Mouse (Mus musculus) limb, embryonic 13.5 days (tissue): Measurements from ENCODE around the gene Prune1. TPM values are rescaled to one million over a fixed set of nuclear protein-coding genes. Genes with fewer than 3 reads are reported as not detected.
A peak's percentile ranks its signal among the peaks of the same experiment; 100 is the strongest.
"Not testable (repeated sequence)": the region's sequence is repeated elsewhere in the genome, so short reads cannot be mapped to it uniquely, and the experiment has no call there.

Experiments
- ATAC-seq: fragments of 200-750 bp; cut with Nextera tagmentation; 2 replicates; pipeline ENCODE4 v1.8.0; 2017; ENCODE audit warnings: low read depth, moderate number of reproducible peaks, moderate TSS enrichment; ENCODE audit not compliant: low FRiP score
- H3K27ac ChIP-seq: fragments of 300-500 bp; sonication (generic); 2 replicates; pipeline ENCODE4 v1.5.1; 2015; ENCODE audit warnings: inconsistent platforms, mild to moderate bottlenecking, moderate library complexity
- H3K27me3 ChIP-seq: fragments of 300-500 bp; sonication (generic); 2 replicates; pipeline ENCODE4 v1.6.1; 2015; ENCODE audit warnings: mild to moderate bottlenecking, inconsistent platforms
- H3K36me3 ChIP-seq: fragments of 300-500 bp; sonication (generic); 2 replicates; pipeline ENCODE4 v1.6.1; 2015; ENCODE audit warnings: inconsistent platforms, mild to moderate bottlenecking, moderate library complexity
- H3K4me1 ChIP-seq: fragments of 300-500 bp; sonication (generic); 2 replicates; pipeline ENCODE4 v1.6.1; 2015; ENCODE audit warnings: inconsistent platforms
- H3K4me2 ChIP-seq: fragments of 300-500 bp; sonication (generic); replicated peaks from 2 replicates; pipeline ENCODE4 v1.6.1; 2015; ENCODE audit warnings: inconsistent platforms, mild to moderate bottlenecking, moderate library complexity
- H3K4me3 ChIP-seq: fragments of 300-500 bp; sonication (generic); 2 replicates; pipeline ENCODE4 v1.5.1; 2015; ENCODE audit warnings: moderate library complexity, mild to moderate bottlenecking, inconsistent platforms
- H3K9ac ChIP-seq: fragments of 300-500 bp; sonication (generic); 2 replicates; pipeline ENCODE4 v1.6.1; 2015; ENCODE audit warnings: mild to moderate bottlenecking, inconsistent platforms
- H3K9me3 ChIP-seq: fragments of 300-500 bp; sonication (generic); 2 replicates; pipeline ENCODE4 v1.6.1; 2016; ENCODE audit warnings: inconsistent platforms
- WGBS: fragments of 180-500 bp; shearing (Covaris S2); methylation state at CpG from one replicate; pipeline ENCODE4 v1.1.7; 2015; 5-methylcytosine and 5-hydroxymethylcytosine counted together
- polyA plus RNA-seq: library from polyadenylated mRNA; unstranded; fragments of >200 nt; fragmentation: Nextera tagmentation; extraction: Ambion mirVana; gene quantifications from 2 replicates; pipeline ENCODE4 v1.2.1, GENCODE M21; 2015

Gene Prune1
- polyA plus RNA-seq, 1 experiment from 2014 or later: 26.9 TPM

GRCm38 (mm10) chr3:95217255-95218134, 64.4 kb downstream of the Prune1 start, which contains the start of gene Gabpb2:
Gene Gabpb2, minus strand, starts transcription at chr3:95217916.
- Histone ChIP-seq H3K4me3 (peak within 1 kb of the TSS; percentile 70), H3K9me3 (no peaks in the 10 kb centered on the region), H3K27me3 (no peaks in the 10 kb centered on the region), H3K4me1 (peaks cover 13% of the 10 kb centered on the region), H3K27ac (peak within 1 kb of the TSS; percentile 100), H3K9ac (peak within 1 kb of the TSS; percentile 92), H3K4me2 (peak within 1 kb of the TSS; percentile 71), H3K36me3 (peaks cover 50% of the 10 kb centered on the region)
- under 1% methylated on average over 55 of the region's 56 CpGs for WGBS
- peak; percentile 94 for ATAC-seq

GRCm38 (mm10) chr3:95216655-95217254, 65.1 kb downstream of the Prune1 start:
- H3K9ac ChIP-seq: peak overlapping the region; percentile 92
- no peaks in the 10 kb centered on the region for H3K27me3 ChIP-seq
- peak; percentile 43; the same call in 1 of the 2 replicates for ATAC-seq
- H3K27ac ChIP-seq: peak overlapping the region; percentile 100
- 12% methylated on average over 4 of the region's 4 CpGs for WGBS
- peaks cover 13% of the 10 kb centered on the region for H3K4me1 ChIP-seq
- no peaks in the 10 kb centered on the region for H3K9me3 ChIP-seq
- H3K4me3 ChIP-seq: peak overlapping the region; percentile 70
- peak overlapping the region; percentile 71 for H3K4me2 ChIP-seq
- H3K36me3 ChIP-seq: peaks cover 49% of the 10 kb centered on the region

DNA sequence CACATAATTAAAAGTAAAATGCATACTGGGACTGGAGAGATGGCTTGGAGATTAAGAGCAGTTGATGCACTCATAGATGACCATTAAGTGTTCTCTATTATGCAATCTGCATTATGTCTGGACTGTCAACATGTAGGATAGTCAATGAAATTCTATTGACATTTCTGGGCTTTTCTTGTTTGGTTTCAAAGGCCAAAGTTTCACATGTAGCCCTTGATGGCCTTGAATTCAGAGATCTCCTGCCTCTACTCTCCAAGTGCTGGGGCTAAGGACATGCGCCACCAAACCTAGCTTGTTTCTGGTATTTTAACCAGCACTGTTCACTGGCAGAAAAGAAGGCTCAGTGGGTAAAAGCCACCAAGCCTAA, 68.3 kb downstream of the Prune1 start:
- H3K27me3 ChIP-seq: no peaks in the 10 kb centered on the region
- H3K4me2 ChIP-seq: no peak overlapping the region
- peaks cover 12% of the 10 kb centered on the region for H3K4me1 ChIP-seq
- ATAC-seq: no peak
- H3K9ac ChIP-seq: no peak overlapping the region
- no peaks in the 10 kb centered on the region for H3K9me3 ChIP-seq
- peaks cover 46% of the 10 kb centered on the region for H3K36me3 ChIP-seq
- WGBS: 94% methylated on average over 1 of the region's 1 CpGs
- no peak overlapping the region for H3K27ac ChIP-seq
- H3K4me3 ChIP-seq: no peak overlapping the region

GRCm38 (mm10) chr3:95212889-95213608, 68.8 kb downstream of the Prune1 start:
- peaks cover 48% of the 10 kb centered on the region for H3K36me3 ChIP-seq
- H3K4me2 ChIP-seq, H3K9ac ChIP-seq, H3K27ac ChIP-seq, H3K27me3 ChIP-seq, H3K4me1 ChIP-seq, ATAC-seq, H3K4me3 ChIP-seq, H3K9me3 ChIP-seq: not testable (repeated sequence)
- WGBS: 85% methylated on average over 9 of the region's 10 CpGs

- no peak overlapping the region for H3K4me3 ChIP-seq
- H3K9me3 ChIP-seq: no peaks in the 10 kb centered on the region
- no peaks in the 10 kb centered on the region for H3K27me3 ChIP-seq
- H3K27ac ChIP-seq: no peak overlapping the region
- ATAC-seq: no peak
- WGBS: 85% methylated on average over 2 of the region's 2 CpGs
- H3K36me3 ChIP-seq: peaks cover 67% of the 10 kb centered on the region
- no peak overlapping the region for H3K9ac ChIP-seq
- H3K4me2 ChIP-seq: no peak overlapping the region
- H3K4me1 ChIP-seq: no peaks in the 10 kb centered on the region
These were observed 71.3 kb downstream of the Prune1 start for GRCm38 (mm10) chr3:95210585-95210984.

- H3K27ac ChIP-seq: no peak overlapping the region
- no peaks in the 10 kb centered on the region for H3K27me3 ChIP-seq
- no peak overlapping the region for H3K9ac ChIP-seq
- no peaks in the 10 kb centered on the region for H3K9me3 ChIP-seq
- WGBS: 78% methylated on average over 4 of the region's 4 CpGs
- no peak overlapping the region for H3K4me2 ChIP-seq
- no peaks in the 10 kb centered on the region for H3K4me1 ChIP-seq
- H3K36me3 ChIP-seq: peaks cover 72% of the 10 kb centered on the region
- H3K4me3 ChIP-seq: no peak overlapping the region
- no peak for ATAC-seq
These were observed 73.6 kb downstream of the Prune1 start for GRCm38 (mm10) chr3:95208286-95208685.

GRCm38 (mm10) chr3:95203880-95204279, 78.0 kb downstream of the Prune1 start:
- Histone ChIP-seq H3K36me3 (peaks cover 90% of the 10 kb centered on the region), H3K27ac (no peak overlapping the region), H3K4me3 (no peak overlapping the region), H3K9me3 (no peaks in the 10 kb centered on the region), H3K9ac (no peak overlapping the region), H3K4me2 (no peak overlapping the region), H3K27me3 (no peaks in the 10 kb centered on the region), H3K4me1 (no peaks in the 10 kb centered on the region)
- WGBS: 89% methylated on average over 6 of the region's 6 CpGs
- no peak for ATAC-seq

Other genes with a start within 250 kb of the Prune1 start
- gene Psmd4, start 239.5 kb downstream of the Prune1 start, polyA plus RNA-seq: 282 and 310 TPM in 2 replicates
- gene Pip5k1a, start 175.1 kb downstream of the Prune1 start, polyA plus RNA-seq: 26.5 and 28.4 TPM in 2 replicates
- 216 and 217 TPM in 2 replicates for gene Vps72, start 171.1 kb downstream of the Prune1 start, polyA plus RNA-seq
- 1.9 and 2.5 TPM in 2 replicates for gene Tmod4, start 157.6 kb downstream of the Prune1 start, polyA plus RNA-seq
- 82.4 and 84.4 TPM in 2 replicates for gene Scnm1, start 148.1 kb downstream of the Prune1 start, polyA plus RNA-seq
- gene Lysmd1, start 148.0 kb downstream of the Prune1 start, polyA plus RNA-seq: 19.1 and 19.6 TPM in 2 replicates
- 2.6 and 3.1 TPM in 2 replicates for gene Tnfaip8l2, start 139.7 kb downstream of the Prune1 start, polyA plus RNA-seq
- gene Sema6c, start 121.6 kb downstream of the Prune1 start, polyA plus RNA-seq: 11.1 and 11.7 TPM in 2 replicates
- 11.5 and 12.5 TPM in 2 replicates for gene Gabpb2, start 64.2 kb downstream of the Prune1 start, polyA plus RNA-seq
- 77.1 and 82.7 TPM in 2 replicates for gene Cdc42se1, start 53.3 kb downstream of the Prune1 start, polyA plus RNA-seq
- gene Mllt11, start 49.9 kb downstream of the Prune1 start, polyA plus RNA-seq: 15.1 and 17.1 TPM in 2 replicates
- 0.73 and 0.88 TPM in 2 replicates for gene Gm128, start 40.5 kb downstream of the Prune1 start, polyA plus RNA-seq
- 2.2 and 2.5 TPM in 2 replicates for gene Bnipl, start 30.9 kb downstream of the Prune1 start, polyA plus RNA-seq
- gene Mindy1, start 731 bp downstream of the Prune1 start, polyA plus RNA-seq: 38.1 and 41.2 TPM in 2 replicates
- gene Anxa9, start 25.1 kb upstream of the Prune1 start, polyA plus RNA-seq: 2.0 and 2.5 TPM in 2 replicates
- 181 and 184 TPM in 2 replicates for gene Cers2, start 32.7 kb upstream of the Prune1 start, polyA plus RNA-seq
- 47.2 and 53.0 TPM in 2 replicates for gene Setdb1, start 75.1 kb upstream of the Prune1 start, polyA plus RNA-seq
- 0.28 TPM in 1 of 2 replicates, not detected in the other for gene 4930558C23Rik, start 120.8 kb upstream of the Prune1 start, polyA plus RNA-seq
- 53.5 and 56.1 TPM in 2 replicates for gene Arnt, start 152.3 kb upstream of the Prune1 start, polyA plus RNA-seq
- 32.7 and 37.8 TPM in 2 replicates for gene Ctsk, start 217.2 kb upstream of the Prune1 start, polyA plus RNA-seq
- gene Ctss, start 244.7 kb upstream of the Prune1 start, polyA plus RNA-seq: 12.0 and 14.4 TPM in 2 replicates